Mouse (Mus musculus) layer of hippocampus, adult 2 months (tissue): ENCODE results near the gene Dlgap4. TPM values are rescaled to one million over a fixed set of nuclear protein-coding genes. Genes with fewer than 3 reads are reported as not detected.

Experiments used
- DNase-seq, 2 experiments: peaks; one replicate each; pipeline ENCODE4 v3.0.0; 2022; ENCODE audit warnings: low spot score in 2 of 2
- H3K27ac ChIP-seq: fragments of 200-600 bp; 2 replicates; pipeline ENCODE4 v1.8.1; 2022
- H3K4me3 ChIP-seq: fragments of 200-600 bp; 2 replicates; pipeline ENCODE4 v1.8.1; 2022; ENCODE audit warnings: mild to moderate bottlenecking
- CTCF ChIP-seq: fragments of 200-600 bp; conservative IDR thresholded peaks from 2 replicates; pipeline ENCODE4 v1.8.1; 2022; ENCODE audit warnings: antibody characterized with exemption, mild to moderate bottlenecking, moderate library complexity
- total RNA-seq, 2 experiments: library from RNA; stranded (reverse); gene quantifications; 2 replicates each; pipeline ENCODE4 v1.2.3; 2021

The Dlgap4 gene
- total RNA-seq, 2 experiments from 2014 or later, result 194 to 198 TPM

- H3K27ac ChIP-seq, result peak overlapping the region; percentile 69
- H3K4me3 ChIP-seq, result no peak overlapping the region; the same call in 1 of the 2 replicates
- no peak for TF ChIP-seq CTCF
- DNase-seq, result no peak
Observed at GRCm38 (mm10) chr2:156726344-156726743, 112.8 kb downstream of the Dlgap4 start.

GRCm38 (mm10) chr2:156726878-156727277 is 113.4 kb downstream of the Dlgap4 start:
- Histone ChIP-seq H3K27ac (peak overlapping the region; percentile 69), H3K4me3 (no peak overlapping the region)
- DNase-seq, result peak in 1 of 2 experiments; percentile 50
- no peak for TF ChIP-seq CTCF

GRCm38 (mm10) chr2:156729537-156730469 is 116.3 kb downstream of the Dlgap4 start:
- DNase-seq, result no peak
- no peak for TF ChIP-seq CTCF
- no peak overlapping the region for H3K4me3 ChIP-seq
- H3K27ac ChIP-seq, result peak overlapping the region; percentile 74

GRCm38 (mm10) chr2:156730501-156730921 is 117.0 kb downstream of the Dlgap4 start:
- no peak for TF ChIP-seq CTCF
- peak overlapping the region; percentile 74 for H3K27ac ChIP-seq
- peak overlapping the region; percentile 24; the same call in 1 of the 2 replicates for H3K4me3 ChIP-seq
- DNase-seq, result no peak

- Histone ChIP-seq H3K27ac (peak overlapping the region; percentile 73), H3K4me3 (no peak overlapping the region)
- no peak for TF ChIP-seq CTCF
- DNase-seq, result no peak
Observed at GRCm38 (mm10) chr2:156731592-156731991, 118.1 kb downstream of the Dlgap4 start.

GRCm38 (mm10) chr2:156732109-156732508 is 118.6 kb downstream of the Dlgap4 start:
- Histone ChIP-seq H3K27ac (peak overlapping the region; percentile 73), H3K4me3 (no peak overlapping the region)
- DNase-seq, result peak; percentile 82 to 88
- TF ChIP-seq CTCF, result no peak

GRCm38 (mm10) chr2:156735761-156736335 is 122.3 kb downstream of the Dlgap4 start:
- Histone ChIP-seq H3K27ac (no peak overlapping the region; the same call in 1 of the 2 replicates), H3K4me3 (no peak overlapping the region)
- no peak for TF ChIP-seq CTCF
- DNase-seq, result no peak

GRCm38 (mm10) chr2:156736846-156737245 is 123.3 kb downstream of the Dlgap4 start:
- DNase-seq, result no peak
- no peak for TF ChIP-seq CTCF
- Histone ChIP-seq H3K4me3 (no peak overlapping the region), H3K27ac (no peak overlapping the region)

- no peak overlapping the region for H3K4me3 ChIP-seq
- no peak for DNase-seq
- H3K27ac ChIP-seq, result no peak overlapping the region
- no peak for TF ChIP-seq CTCF
Observed at GRCm38 (mm10) chr2:156737976-156738375, 124.5 kb downstream of the Dlgap4 start.

GRCm38 (mm10) chr2:156741265-156741664 is 127.8 kb downstream of the Dlgap4 start:
- no peak for DNase-seq
- TF ChIP-seq CTCF, result no peak
- Histone ChIP-seq H3K4me3 (no peak overlapping the region), H3K27ac (peak overlapping the region; percentile 64; the same call in 1 of the 2 replicates)

GRCm38 (mm10) chr2:156741998-156742397 is 128.5 kb downstream of the Dlgap4 start:
- no peak for TF ChIP-seq CTCF
- no peak for DNase-seq
- Histone ChIP-seq H3K27ac (peak overlapping the region; percentile 64; the same call in 1 of the 2 replicates), H3K4me3 (no peak overlapping the region)

- TF ChIP-seq CTCF, result no peak
- Histone ChIP-seq H3K4me3 (no peak overlapping the region), H3K27ac (no peak overlapping the region; the same call in 1 of the 2 replicates)
- no peak for DNase-seq
Observed at GRCm38 (mm10) chr2:156743248-156743647, 129.7 kb downstream of the Dlgap4 start.

- Histone ChIP-seq H3K4me3 (no peak overlapping the region), H3K27ac (no peak overlapping the region)
- TF ChIP-seq CTCF, result no peak
- no peak for DNase-seq
Observed at GRCm38 (mm10) chr2:156744414-156744813, 130.9 kb downstream of the Dlgap4 start.
